Mouse (Mus musculus) C2C12 (cell line): Measurements from ENCODE around the gene Lrriq4. TPM values are rescaled to one million over a fixed set of nuclear protein-coding genes. Genes with fewer than 3 reads are reported as not detected.

Experiments used
- H3K27me3 ChIP-seq: one replicate; pipeline ENCODE4 v1.6.1; 2011; ENCODE audit not compliant: control insufficient read depth, insufficient read depth, insufficient read length
- H3K36me3 ChIP-seq: one replicate; pipeline ENCODE4 v1.6.1; 2011; ENCODE audit not compliant: control insufficient read depth, insufficient read depth
- H3K4me3 ChIP-seq: one replicate; pipeline ENCODE4 v1.5.1; 2011; ENCODE audit warnings: mild to moderate bottlenecking, control low read depth; ENCODE audit not compliant: poor library complexity, insufficient read depth, severe bottlenecking
- H3K79me2 ChIP-seq: one replicate; pipeline ENCODE4 v1.6.1; 2011; ENCODE audit not compliant: control insufficient read depth, insufficient read depth
- H3K79me3 ChIP-seq: one replicate; pipeline ENCODE4 v1.6.1; 2011; ENCODE audit warnings: low read depth, control low read depth
- H3ac ChIP-seq: one replicate; pipeline ENCODE3; 2011; ENCODE audit warnings: low read depth; ENCODE audit not compliant: control insufficient read depth, insufficient read length
- CEBPB ChIP-seq: IDR thresholded peaks from one replicate; pipeline ENCODE4 v1.6.1; 2011; ENCODE audit warnings: low read depth, mild to moderate bottlenecking, control low read depth, moderate library complexity
- CTCF ChIP-seq: IDR thresholded peaks from one replicate; pipeline ENCODE4 v1.5.1; 2011; ENCODE audit not compliant: control insufficient read depth, insufficient read depth, insufficient read length
- FOSL1 ChIP-seq: IDR thresholded peaks from one replicate; pipeline ENCODE4 v1.8.0; 2011; ENCODE audit warnings: mild to moderate bottlenecking, low read length; ENCODE audit not compliant: poor library complexity, insufficient read depth, severe bottlenecking
- MAX ChIP-seq: IDR thresholded peaks from one replicate; pipeline ENCODE4 v1.6.1; 2011; ENCODE audit warnings: mild to moderate bottlenecking, control low read depth
- MYOD1 ChIP-seq: IDR thresholded peaks from one replicate; pipeline ENCODE4 v1.6.1; 2011; ENCODE audit warnings: low read depth; ENCODE audit not compliant: control insufficient read depth, insufficient read length
- MYOG ChIP-seq: IDR thresholded peaks from one replicate; pipeline ENCODE4 v1.6.1; 2011; ENCODE audit not compliant: control insufficient read depth, insufficient read length; ENCODE audit errors: extremely low read depth
- USF1 ChIP-seq: IDR thresholded peaks from one replicate; pipeline ENCODE4 v1.6.1; 2011; ENCODE audit warnings: low read depth, mild to moderate bottlenecking, control low read depth, moderate library complexity
- polyA plus RNA-seq: library from polyadenylated mRNA; unstranded; fragments of >200 nt; fragmentation: generic; extraction: Trizol; gene quantifications from one replicate; pipeline ENCODE4 v1.2.1, GENCODE M21; 2012; ENCODE audit warnings: missing spikeins

Gene Lrriq4
- polyA plus RNA-seq, 1 experiment = not detected

- Histone ChIP-seq H3K27me3 (peaks cover 10% of the 10 kb centered on the region), H3K36me3 (no peaks in the 10 kb centered on the region)
- no peak for TF ChIP-seq USF1
- no peak for TF ChIP-seq CEBPB
- TF ChIP-seq MAX = no peak
- TF ChIP-seq FOSL1 = no peak
- no peak for TF ChIP-seq CTCF
- no peak for TF ChIP-seq MYOG
- no peak for TF ChIP-seq MYOD1
Measured at GRCm38 (mm10) chr3:30710191-30710590, 65.9 kb downstream of the Lrriq4 start.

GRCm38 (mm10) chr3:30713334-30713733, 69.0 kb downstream of the Lrriq4 start:
- H3K79me2 ChIP-seq = no peaks in the 10 kb centered on the region
- H3K4me3 ChIP-seq = no peak overlapping the region
- no peak overlapping the region for H3ac ChIP-seq
- peaks cover 10% of the 10 kb centered on the region for H3K27me3 ChIP-seq
- no peaks in the 10 kb centered on the region for H3K36me3 ChIP-seq
- TF ChIP-seq CEBPB = no peak
- no peaks in the 10 kb centered on the region for H3K79me3 ChIP-seq

More at GRCm38 (mm10) chr3:30710191-30710590, 65.9 kb downstream of the Lrriq4 start:
- no peak overlapping the region for H3K4me3 ChIP-seq
- no peak overlapping the region for H3ac ChIP-seq
- H3K79me2 ChIP-seq = no peaks in the 10 kb centered on the region
- no peaks in the 10 kb centered on the region for H3K79me3 ChIP-seq

- TF ChIP-seq MAX (no peak), FOSL1 (no peak), CTCF (no peak), MYOG (no peak), MYOD1 (no peak), USF1 (no peak), CEBPB (no peak)
- H3K79me3 ChIP-seq = no peaks in the 10 kb centered on the region
- no peaks in the 10 kb centered on the region for H3K36me3 ChIP-seq
- peaks cover 3% of the 10 kb centered on the region for H3K27me3 ChIP-seq
- no peak overlapping the region for H3K4me3 ChIP-seq
- no peaks in the 10 kb centered on the region for H3K79me2 ChIP-seq
- no peak overlapping the region for H3ac ChIP-seq
Measured at GRCm38 (mm10) chr3:30718649-30719048, 74.3 kb downstream of the Lrriq4 start.

Other genes starting within 250 kb of the Lrriq4 start
- 1.3 TPM for gene Mecom, start 96.5 kb upstream of the Lrriq4 start, polyA plus RNA-seq
- 0.02 TPM for gene Actrt3, start 44.6 kb upstream of the Lrriq4 start, polyA plus RNA-seq
- gene Mynn, start 42.4 kb upstream of the Lrriq4 start, polyA plus RNA-seq = 3.5 TPM
- gene Lrrc34, start 3.4 kb downstream of the Lrriq4 start, polyA plus RNA-seq = not detected
- not detected for gene Lrrc31, start 55.3 kb downstream of the Lrriq4 start, polyA plus RNA-seq
- gene Samd7, start 101.8 kb downstream of the Lrriq4 start, polyA plus RNA-seq = not detected
- 13.0 TPM for gene Sec62, start 148.4 kb downstream of the Lrriq4 start, polyA plus RNA-seq
- 0.07 TPM for gene Gpr160, start 211.4 kb downstream of the Lrriq4 start, polyA plus RNA-seq